Mouse (Mus musculus) spleen, postnatal 4 days (tissue): Measurements from ENCODE around the gene Grasp.

Experiments
- DNase-seq, 2 experiments: peaks; one replicate each; pipeline ENCODE4 v3.0.0; 2022; ENCODE audit warnings: low spot score in 2 of 2

Grasp gene

DNA sequence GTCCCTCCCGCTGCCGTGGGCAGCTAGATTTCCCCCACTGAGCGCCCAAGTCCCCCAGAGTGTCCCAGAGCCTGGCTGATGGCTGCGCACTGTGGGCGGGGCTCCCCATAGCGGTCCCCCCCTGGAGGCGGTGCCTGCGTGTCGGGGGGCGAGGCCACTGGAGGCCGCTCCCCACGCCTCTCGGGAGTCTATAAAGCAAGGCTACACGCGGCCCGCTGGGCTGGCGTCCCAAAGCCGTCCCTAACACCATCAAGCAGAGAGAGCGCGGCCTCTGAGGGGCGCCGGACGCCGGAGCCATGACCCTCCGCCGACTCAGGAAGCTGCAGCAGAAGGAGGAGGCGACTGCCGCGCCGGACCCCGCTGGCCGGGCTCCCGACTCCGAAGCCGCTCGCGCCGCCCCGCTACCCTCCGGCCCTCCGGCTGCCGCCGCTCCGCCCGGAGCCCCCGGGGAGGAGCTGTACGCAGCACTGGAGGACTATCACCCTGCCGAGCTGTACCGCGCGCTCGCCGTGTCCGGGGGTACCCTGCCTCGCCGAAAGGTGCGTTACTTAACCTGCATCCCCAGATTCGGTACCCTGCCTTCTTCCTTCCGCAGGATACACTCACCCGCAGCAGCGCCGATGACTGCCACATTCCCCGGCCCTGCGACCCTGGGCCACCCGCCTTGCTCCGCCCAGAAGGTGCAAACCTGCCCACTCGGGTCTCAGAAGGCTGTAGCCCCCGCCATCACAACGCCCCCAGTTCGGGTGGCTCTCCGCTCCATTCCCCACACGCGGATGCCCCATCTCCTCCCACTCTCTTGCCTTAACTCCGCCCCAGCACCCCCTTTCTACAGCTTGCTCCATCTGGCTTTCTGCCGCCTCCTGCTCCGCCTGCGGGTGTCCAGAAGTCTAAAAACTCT, at the start of gene Grasp:
TSS of gene Grasp (plus strand) at position 183 of the 901 bp plus-strand sequence.
- peak; percentile 71 to 82 for DNase-seq

DNA sequence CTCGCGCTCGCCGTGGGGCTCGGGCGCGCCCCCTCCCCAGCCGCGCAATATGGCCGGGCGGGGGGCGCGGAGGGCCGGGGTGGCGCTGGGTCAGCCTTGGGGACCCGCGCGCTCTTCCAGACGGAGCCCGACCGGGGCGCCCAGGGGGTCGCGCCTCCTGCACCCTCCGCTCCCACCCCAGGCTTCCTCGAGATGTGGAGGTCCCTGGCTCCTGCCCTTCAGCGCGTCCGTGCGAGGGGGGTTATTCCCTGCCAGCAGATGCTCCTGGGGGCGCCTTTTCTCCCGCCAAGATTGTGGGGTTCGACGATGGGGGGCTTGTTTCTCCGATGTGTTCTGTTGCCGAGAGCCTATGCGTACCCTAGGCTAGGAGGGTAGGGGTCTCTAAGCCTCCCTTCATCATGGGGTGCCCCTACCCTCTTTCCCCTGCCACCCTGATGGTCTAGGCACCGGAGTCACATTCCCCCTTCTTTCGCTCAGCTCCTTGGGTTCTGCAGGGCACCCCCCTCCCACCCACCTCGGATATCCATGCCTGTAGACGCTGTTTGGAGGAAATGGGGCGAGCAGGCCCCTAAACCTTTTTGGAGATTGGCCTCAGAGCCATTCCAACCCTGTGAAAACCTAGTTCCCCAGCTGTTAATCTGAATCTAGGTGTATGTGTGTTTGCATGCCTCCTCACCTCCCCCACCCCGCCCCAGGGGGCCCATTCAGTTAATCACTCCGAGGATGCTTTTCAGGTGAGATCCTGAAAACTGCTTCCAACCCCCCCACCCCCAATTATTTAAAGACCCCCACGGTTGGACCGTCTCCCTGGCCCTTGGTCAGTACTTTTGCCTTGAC, 49.5 kb upstream of the Grasp start:
- DNase-seq = no peak

DNA sequence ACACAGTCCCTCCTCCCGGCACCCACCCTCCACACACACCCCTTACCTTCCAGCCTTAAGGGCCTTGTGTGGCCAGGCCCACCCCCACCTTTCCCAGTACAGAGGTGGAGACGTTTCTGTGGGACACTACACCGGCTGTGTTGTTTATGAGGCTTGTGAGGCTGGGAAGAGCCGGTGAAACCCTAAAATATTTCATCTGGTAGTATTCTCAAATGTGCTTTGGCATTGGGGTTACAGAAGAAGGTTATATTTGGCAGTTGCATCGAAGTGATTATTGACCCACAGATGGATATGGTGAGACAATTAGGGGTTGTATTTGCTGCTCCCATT, 48.9 kb upstream of the Grasp start:
- no peak for DNase-seq

GRCm38 (mm10) chr15:101175613-101176283, 48.2 kb upstream of the Grasp start:
- DNase-seq = no peak

- no peak for DNase-seq
Observed at GRCm38 (mm10) chr15:101176284-101176680, 47.7 kb upstream of the Grasp start.

DNA sequence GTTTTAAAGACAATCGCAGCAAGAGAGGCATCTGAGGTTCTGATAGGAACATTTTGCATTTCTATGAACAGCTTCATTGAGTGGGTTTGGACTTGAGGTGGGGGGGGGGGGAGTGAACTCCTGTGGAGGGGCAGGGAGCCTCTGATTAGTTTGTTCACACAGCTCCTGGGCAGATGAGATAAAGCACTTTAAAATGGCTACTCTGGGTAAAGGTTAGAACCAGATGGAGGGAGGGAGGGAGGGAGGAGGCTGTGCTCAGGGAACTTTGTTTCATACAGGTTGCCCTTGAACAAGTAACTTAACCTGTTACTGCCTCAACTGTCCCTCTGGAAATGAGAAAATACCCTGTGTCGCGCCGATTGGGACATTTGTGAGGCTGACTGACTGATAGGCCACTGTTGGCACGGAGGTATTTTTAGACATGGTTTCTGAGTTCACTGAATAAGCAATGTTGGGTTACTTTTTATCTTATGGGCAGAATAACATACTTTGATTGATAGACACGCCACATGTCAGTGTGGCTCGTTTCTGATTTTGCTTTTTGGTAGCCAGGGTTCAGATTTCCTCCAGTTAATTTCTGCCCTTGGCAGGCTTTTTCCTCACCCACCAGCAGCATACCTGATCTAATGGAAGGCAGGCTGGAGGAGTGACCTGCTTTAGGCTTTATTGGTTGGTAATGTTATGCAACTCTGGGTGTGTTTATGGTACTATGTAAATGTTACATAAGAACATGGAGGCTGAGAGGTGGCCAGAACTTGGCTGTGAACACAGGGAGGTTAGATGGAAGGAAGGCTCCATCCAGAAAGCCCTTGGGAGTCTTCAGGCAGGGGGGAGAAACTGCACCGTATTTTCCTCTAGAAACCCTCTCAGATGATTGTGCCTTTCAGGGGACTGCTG, 46.9 kb upstream of the Grasp start:
- DNase-seq = no peak

- DNase-seq = no peak
Observed at GRCm38 (mm10) chr15:101180363-101181105, 43.5 kb upstream of the Grasp start.

- no peak for DNase-seq
Observed at GRCm38 (mm10) chr15:101181106-101181466, 42.9 kb upstream of the Grasp start.

DNA sequence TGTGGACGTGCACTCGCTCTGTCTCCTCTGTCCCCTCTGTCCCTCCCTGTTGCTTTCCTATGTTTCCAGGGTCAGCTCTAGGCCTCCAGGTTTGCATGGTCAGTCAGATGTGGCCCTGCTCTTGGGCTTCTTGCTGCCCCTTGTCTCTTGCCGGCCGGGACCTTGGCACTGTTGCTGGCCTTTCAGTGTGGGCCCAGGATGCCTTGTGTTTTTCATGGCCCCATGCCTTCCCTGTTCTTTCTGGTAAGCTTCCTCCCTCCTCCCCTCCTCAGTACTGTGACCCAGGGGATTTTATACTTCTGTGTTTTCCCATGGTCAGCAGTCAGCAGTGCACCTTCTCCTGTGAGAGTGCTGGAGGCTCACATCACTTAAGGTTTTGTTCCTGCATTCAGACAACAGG, 42.5 kb upstream of the Grasp start:
- DNase-seq = no peak

DNA sequence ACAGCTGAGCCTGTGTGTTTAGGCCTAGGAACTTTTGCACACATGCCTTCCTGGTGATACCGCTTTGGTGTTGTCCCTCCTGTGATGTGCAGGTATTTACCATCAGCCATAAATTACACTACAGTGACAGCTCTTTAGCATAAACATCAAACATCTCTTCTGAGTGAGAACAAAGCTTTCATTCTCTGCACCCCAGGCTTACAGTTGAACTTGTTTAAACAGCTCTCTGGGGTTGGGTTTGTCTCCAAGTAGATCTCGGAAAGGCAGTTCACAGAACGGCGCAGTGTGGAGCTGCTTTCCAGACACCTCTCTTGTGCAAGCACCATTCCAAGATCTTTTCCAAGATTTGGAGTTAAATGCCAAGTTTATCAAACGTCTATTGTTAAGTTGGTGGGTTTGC, 41.3 kb upstream of the Grasp start:
- DNase-seq = no peak

GRCm38 (mm10) chr15:101184300-101184699, 39.7 kb upstream of the Grasp start:
- no peak for DNase-seq

- no peak for DNase-seq
Observed at GRCm38 (mm10) chr15:101185549-101185948, 38.4 kb upstream of the Grasp start.

GRCm38 (mm10) chr15:101187907-101188306, 36.1 kb upstream of the Grasp start:
- no peak for DNase-seq

DNA sequence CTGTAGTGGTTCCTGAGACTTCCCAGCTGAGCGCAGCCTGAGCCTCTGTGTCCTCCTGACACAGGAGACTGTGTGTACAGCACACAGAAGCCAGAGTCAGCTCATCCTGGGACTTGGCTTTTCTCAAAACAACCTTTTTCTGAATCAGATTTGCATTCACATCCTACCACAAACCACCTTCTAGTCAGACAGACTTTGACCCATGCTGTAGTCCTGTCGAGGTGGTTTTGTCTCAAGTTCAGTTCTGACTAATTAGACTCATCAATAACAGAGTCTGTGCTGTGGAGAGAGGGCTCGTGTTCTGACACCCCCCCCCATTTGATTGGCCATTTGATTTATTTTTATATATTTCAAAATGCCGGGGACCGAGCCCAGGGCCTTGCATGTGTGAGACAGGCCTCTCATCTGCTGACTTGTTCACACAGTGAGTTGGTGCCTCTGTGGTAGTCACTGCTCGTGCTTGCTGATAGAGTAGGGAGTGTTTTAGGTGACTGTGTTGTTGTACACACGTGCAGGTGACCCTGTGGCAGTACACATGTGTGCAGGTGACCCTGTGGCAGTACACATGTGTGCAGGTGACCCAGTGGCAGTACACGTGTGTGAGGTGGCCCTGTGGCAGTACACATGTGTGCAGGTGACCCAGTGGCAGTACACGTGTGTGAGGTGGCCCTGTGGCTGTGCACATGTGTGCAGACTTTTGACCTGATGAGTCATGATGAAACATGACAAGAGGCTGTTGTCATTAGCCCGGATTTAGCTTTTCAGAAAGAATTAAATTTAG, 33.8 kb upstream of the Grasp start:
- no peak for DNase-seq

- no peak for DNase-seq
Observed at GRCm38 (mm10) chr15:101190762-101191150, 33.2 kb upstream of the Grasp start.

DNA sequence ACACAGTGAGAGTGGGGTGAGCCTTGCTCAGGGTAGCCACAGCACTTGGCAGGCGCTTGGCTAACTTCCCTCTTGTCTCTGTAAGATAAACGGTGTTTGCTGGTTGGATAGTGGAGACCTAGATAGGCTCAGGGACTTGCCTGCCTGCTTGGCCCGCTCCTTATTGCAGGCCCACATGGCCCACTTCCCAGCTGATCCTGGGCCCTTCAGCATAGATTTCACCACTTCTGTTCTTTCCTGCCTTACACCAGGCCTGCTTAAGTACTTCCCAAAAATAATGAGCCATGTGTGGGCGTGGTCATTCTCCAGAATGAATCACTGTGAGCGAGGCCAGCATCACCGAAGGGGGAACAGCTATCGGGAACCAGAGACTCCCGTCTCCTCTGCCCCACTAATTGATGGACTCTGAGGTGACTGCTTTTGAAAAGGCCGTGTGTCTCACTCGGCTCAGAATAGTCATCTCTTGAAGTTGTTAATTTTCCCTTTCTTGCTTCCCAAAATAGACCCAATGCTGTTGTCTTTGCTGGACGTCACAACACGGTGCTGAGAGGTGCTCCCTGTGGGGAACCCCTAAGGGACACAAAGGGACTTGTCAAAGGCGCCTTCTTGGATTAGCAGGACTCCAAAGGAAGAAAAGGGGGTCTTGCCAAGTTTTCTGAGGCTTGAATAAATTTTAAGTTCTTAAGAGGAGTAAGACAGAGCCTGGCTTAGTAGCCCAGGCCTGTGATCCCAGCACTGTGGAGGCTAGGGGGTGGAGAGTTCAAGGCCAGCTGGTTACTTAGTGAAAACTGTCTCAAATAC, 32.3 kb upstream of the Grasp start:
- DNase-seq = peak in 1 of 2 experiments; percentile 20

DNA sequence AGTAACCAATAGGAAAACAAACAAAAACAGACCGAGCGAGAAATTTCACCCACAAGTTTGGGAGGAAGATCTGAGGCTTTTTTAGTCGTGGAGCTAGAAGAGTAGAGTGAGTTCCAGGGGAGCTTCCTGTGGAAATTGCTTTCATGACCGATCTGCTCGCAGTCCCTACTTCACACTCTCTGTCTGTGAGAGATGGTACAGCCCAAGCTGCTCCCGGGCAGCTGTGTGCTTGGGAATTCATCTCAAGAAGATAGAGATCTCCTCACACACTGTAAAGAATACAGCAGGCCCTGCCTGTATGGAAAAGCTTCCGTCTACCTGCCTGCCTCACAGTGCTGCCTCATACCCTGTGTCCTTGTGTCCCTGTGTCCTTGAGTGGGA, 31.7 kb upstream of the Grasp start:
- DNase-seq = no peak

DNA sequence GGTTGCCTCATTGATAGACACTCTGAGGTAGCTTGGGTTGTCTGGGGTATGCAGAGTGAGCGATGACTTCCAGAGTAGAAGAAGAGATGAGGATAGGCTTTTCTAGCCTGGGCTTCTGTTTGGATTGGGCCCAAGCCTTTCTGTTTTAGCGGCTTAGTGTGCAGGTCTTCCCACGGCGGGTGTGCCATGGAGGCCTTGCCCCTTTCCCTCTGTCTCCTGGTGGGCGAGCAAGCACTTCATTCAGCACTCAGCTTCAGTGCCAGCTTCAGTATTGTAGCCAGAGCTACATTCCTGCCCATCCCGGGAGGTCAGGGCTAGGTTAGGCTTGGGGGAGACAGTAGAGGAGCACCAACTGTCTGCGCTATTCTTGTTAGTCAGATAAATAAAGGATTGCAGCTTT, 31.3 kb upstream of the Grasp start:
- DNase-seq = no peak

DNA sequence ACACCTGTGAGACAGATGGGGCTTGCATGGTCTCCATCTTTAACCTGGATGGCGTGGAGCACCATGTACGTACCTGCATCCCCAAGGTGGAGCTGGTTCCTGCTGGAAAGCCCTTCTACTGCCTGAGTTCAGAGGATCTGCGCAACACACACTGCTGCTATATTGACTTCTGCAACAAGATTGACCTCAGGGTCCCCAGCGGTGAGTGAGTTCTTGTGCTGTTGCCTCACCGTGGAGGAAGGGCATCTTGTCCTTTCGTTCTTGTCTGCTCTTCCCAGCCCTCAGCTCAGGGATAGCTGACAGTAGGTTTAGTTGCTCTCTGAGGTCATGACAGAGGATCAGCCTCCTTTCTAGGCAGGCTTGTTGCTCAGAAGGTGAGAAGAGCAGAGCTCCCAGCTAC, 30.0 kb upstream of the Grasp start:
- no peak for DNase-seq
